Comparison of ENCODE assay signal across 8 mouse cellular contexts in the genomic region with DNA sequence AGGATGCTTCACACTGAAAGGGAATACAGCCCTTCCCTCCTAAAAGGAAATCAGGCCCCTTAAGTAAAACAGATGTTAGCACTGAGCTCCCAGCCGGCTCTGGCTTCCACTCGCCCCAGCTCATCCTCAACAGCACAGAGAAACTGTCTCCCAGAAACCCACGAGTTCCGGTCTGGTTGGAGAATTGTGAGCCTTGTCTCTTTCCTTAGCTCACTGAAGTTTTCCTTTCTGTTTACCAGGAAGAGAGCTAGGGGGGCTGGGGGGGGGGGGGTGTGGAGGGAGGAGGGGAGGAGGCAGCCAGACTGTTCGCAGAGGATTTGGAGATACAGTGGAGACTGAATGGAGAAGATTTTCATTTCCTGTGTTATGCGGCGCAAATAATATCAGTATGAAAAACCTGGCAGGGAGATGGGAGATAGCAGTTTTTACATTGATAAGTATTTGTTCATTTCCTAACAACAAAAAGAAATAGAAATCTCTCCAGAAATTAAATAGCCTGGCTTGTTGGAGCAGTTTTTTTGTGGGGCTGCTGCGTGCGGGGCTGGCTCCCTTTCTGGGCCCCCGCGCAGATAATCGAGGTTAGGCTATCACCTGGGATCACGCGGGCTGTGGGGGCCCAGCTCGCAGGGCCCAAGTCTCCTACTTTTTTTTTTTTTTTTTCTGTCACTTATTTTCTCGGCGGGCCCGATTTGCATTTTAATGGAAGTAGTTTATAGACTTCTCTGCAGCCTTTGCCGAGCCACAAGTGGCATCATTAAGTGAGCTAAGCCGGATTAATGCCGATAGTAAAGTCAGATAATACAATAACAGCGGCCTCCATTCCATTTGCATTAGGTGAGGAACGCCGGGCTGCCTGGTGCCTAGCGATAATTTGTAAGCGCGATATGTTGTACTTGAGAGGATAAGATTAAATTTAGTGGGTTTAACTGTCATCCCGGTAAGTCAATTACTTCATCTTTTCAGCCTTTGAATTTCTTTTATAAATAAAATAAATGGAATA.
A peak's percentile ranks its signal among the peaks of the same experiment; 100 is the strongest.
DNase-seq lines count a peak whose midpoint lies in the region; ATAC-seq and TF ChIP-seq lines count a peak whose summit lies in the region.

No protein-coding gene starts in this region.

- intact Hi-C loops in left cerebral cortex, adult 2 months (cut with DNase I), result no loop called here
- intact Hi-C loops in heart, postnatal 25 days (cut with DNase I), result no loop called here

- no peaks in the 10 kb centered on the region for H3K36me3 ChIP-seq in embryonic facial prominence, embryonic 15.5 days
- H3K36me3 ChIP-seq in limb, embryonic 11.5 days (ENCODE audit: control insufficient read depth, insufficient read depth, low read length), result no peaks in the 10 kb centered on the region
- no peaks in the 10 kb centered on the region for H3K36me3 ChIP-seq in midbrain, embryonic 12.5 days

- H3K4me3 ChIP-seq in left cerebral cortex, adult 2 months, result peak overlapping the region; percentile 47
- peak overlapping the region; percentile 32 for H3K4me3 ChIP-seq in embryonic facial prominence, embryonic 15.5 days (replicated peaks)
- H3K4me3 ChIP-seq in limb, embryonic 11.5 days (ENCODE audit: low read depth, low read length), result no peak overlapping the region
- H3K4me3 ChIP-seq in midbrain, embryonic 12.5 days, result peak overlapping the region; percentile 29

- peak overlapping the region; percentile 50 for H3K4me2 ChIP-seq in embryonic facial prominence, embryonic 15.5 days (replicated peaks)
- H3K4me2 ChIP-seq in limb, embryonic 11.5 days (ENCODE audit: low read depth, severe bottlenecking), result peak overlapping the region; percentile 45
- peak overlapping the region; percentile 51 for H3K4me2 ChIP-seq in midbrain, embryonic 12.5 days (replicated peaks)

- no peaks in the 10 kb centered on the region for H3K9me3 ChIP-seq in embryonic facial prominence, embryonic 15.5 days (replicated peaks)
- no peaks in the 10 kb centered on the region for H3K9me3 ChIP-seq in limb, embryonic 11.5 days (ENCODE audit: control insufficient read depth, low read length)
- H3K9me3 ChIP-seq in midbrain, embryonic 12.5 days, result no peaks in the 10 kb centered on the region

- 6% methylated on average over 28 of the region's 28 CpGs for WGBS in embryonic facial prominence, embryonic 15.5 days
- 7% methylated on average over 28 of the region's 28 CpGs for WGBS in limb, embryonic 11.5 days
- WGBS in midbrain, embryonic 12.5 days, result 2% methylated on average over 28 of the region's 28 CpGs

- no peak overlapping the region for H3K27ac ChIP-seq in left cerebral cortex, adult 2 months
- H3K27ac ChIP-seq in embryonic facial prominence, embryonic 15.5 days (replicated peaks), result peak overlapping the region; percentile 55; the same call in 1 of the 2 replicates
- no peak overlapping the region for H3K27ac ChIP-seq in limb, embryonic 11.5 days (replicated peaks; ENCODE audit: low read depth, low read length)
- H3K27ac ChIP-seq in midbrain, embryonic 12.5 days (replicated peaks), result no peak overlapping the region

- H3K9ac ChIP-seq in embryonic facial prominence, embryonic 15.5 days, result no peak overlapping the region
- H3K9ac ChIP-seq in limb, embryonic 11.5 days (ENCODE audit: low read length), result no peak overlapping the region
- no peak overlapping the region; the same call in 1 of the 2 replicates for H3K9ac ChIP-seq in midbrain, embryonic 12.5 days (replicated peaks)

- TF ChIP-seq CTCF in left cerebral cortex, adult 2 months (IDR thresholded peaks at IDR 0.05), result no peak

- peak in 1 of 2 experiments; percentile 17 for DNase-seq in left cerebral cortex, adult 2 months (ENCODE audit: extremely low spot score in 1 of 2, low spot score in 2 of 2)
- DNase-seq in left cerebral cortex, adult 11 months (ENCODE audit: low spot score), result no peak
- DNase-seq in heart, postnatal 25 days (ENCODE audit: low spot score), result peak; percentile 2
- DNase-seq in limb, embryonic 11.5 days (ENCODE audit: low spot score), result peak; percentile 31
- DNase-seq in cerebellum, adult 18-20 months, result no peak

- H3K4me1 ChIP-seq in embryonic facial prominence, embryonic 15.5 days, result 0 out of 2 replicates have a peak, but pooled peaks cover 8% of the 10 kb centered on the region
- no peaks in the 10 kb centered on the region for H3K4me1 ChIP-seq in limb, embryonic 11.5 days (ENCODE audit: control insufficient read depth, insufficient read depth, low read length)
- H3K4me1 ChIP-seq in midbrain, embryonic 12.5 days, result peaks cover 15% of the 10 kb centered on the region

- H3K27me3 ChIP-seq in embryonic facial prominence, embryonic 15.5 days, result 0 out of 2 replicates have a peak, but pooled peaks cover 3% of the 10 kb centered on the region
- H3K27me3 ChIP-seq in limb, embryonic 11.5 days (ENCODE audit: control insufficient read depth, insufficient read depth, low read length), result peaks cover 6% of the 10 kb centered on the region
- H3K27me3 ChIP-seq in midbrain, embryonic 12.5 days, result peaks cover 81% of the 10 kb centered on the region

- no peak for ATAC-seq in embryonic facial prominence, embryonic 15.5 days (ENCODE audit: insufficient number of reproducible peaks, low FRiP score, low TSS enrichment, low read depth)
- ATAC-seq in limb, embryonic 11.5 days (ENCODE audit: insufficient number of reproducible peaks, low FRiP score, low TSS enrichment, low read depth), result 0 out of 2 replicates have a peak, but pooled peaks have one; percentile 53
- ATAC-seq in midbrain, embryonic 12.5 days (ENCODE audit: low FRiP score, low read depth), result peak; percentile 71
- no peak for ATAC-seq in CD4-positive, CD25-positive, alpha-beta regulatory T cell, adult 4 months

Comparison
In these comparisons a context has a peak if more than half of its experiments do, and no peak if none do; other contexts are left out.
1. DNase-seq: peak in heart, postnatal 25 days (single experiment) and limb, embryonic 11.5 days (single experiment); none in left cerebral cortex, adult 11 months (single experiment) and cerebellum, adult 18-20 months (0 of 2).
2. ATAC-seq: peak in limb, embryonic 11.5 days (single experiment) and midbrain, embryonic 12.5 days (single experiment); none in embryonic facial prominence, embryonic 15.5 days (single experiment) and CD4-positive, CD25-positive, alpha-beta regulatory T cell, adult 4 months (single experiment).
3. Peak in every context shown above with its lines, with median percentiles within 50 percentile points of each other: H3K4me2 ChIP-seq.